Mouse (Mus musculus) kidney, embryonic 14.5 days (tissue): ENCODE measurements around the gene Aif1. TPM values are rescaled to one million over a fixed set of nuclear protein-coding genes. Genes with fewer than 3 reads are reported as not detected.

Source experiments
- ATAC-seq: fragments of 200-750 bp; cut with Nextera tagmentation; 2 replicates; pipeline ENCODE4 v1.8.0; 2017; ENCODE audit warnings: moderate number of reproducible peaks, mild to moderate bottlenecking, moderate TSS enrichment, moderate library complexity; ENCODE audit not compliant: low FRiP score, low TSS enrichment
- H3K27ac ChIP-seq: fragments of 300-500 bp; sonication (generic); 2 replicates; pipeline ENCODE4 v1.5.1; 2014; ENCODE audit warnings: low read depth, mild to moderate bottlenecking, low read length, moderate library complexity, mixed read lengths
- H3K27me3 ChIP-seq: fragments of 300-500 bp; sonication (generic); 2 replicates; pipeline ENCODE4 v1.6.1; 2014; ENCODE audit warnings: mild to moderate bottlenecking, low read length; ENCODE audit not compliant: control insufficient read depth, insufficient read depth
- H3K36me3 ChIP-seq: fragments of 300-500 bp; sonication (generic); 2 replicates; pipeline ENCODE4 v1.6.1; 2014; ENCODE audit warnings: low read length, mixed read lengths; ENCODE audit not compliant: control insufficient read depth, insufficient read depth
- H3K4me1 ChIP-seq: fragments of 300-500 bp; sonication (generic); 2 replicates; pipeline ENCODE4 v1.6.1; 2014; ENCODE audit warnings: low read length, mixed read lengths; ENCODE audit not compliant: control insufficient read depth, insufficient read depth
- H3K4me2 ChIP-seq: fragments of 300-500 bp; sonication (generic); replicated peaks from 2 replicates; pipeline ENCODE4 v1.6.1; 2014; ENCODE audit warnings: low read depth, mild to moderate bottlenecking, low read length
- H3K4me3 ChIP-seq: fragments of 300-500 bp; sonication (generic); 2 replicates; pipeline ENCODE4 v1.5.1; 2014; ENCODE audit warnings: mild to moderate bottlenecking, low read length
- H3K9ac ChIP-seq: fragments of 300-500 bp; sonication (generic); 2 replicates; pipeline ENCODE4 v1.6.1; 2014; ENCODE audit warnings: low read depth, mild to moderate bottlenecking, low read length, moderate library complexity
- H3K9me3 ChIP-seq: fragments of 300-500 bp; sonication (generic); 2 replicates; pipeline ENCODE4 v1.6.1; 2016; ENCODE audit warnings: low read length; ENCODE audit not compliant: control insufficient read depth
- WGBS: fragments of 180-500 bp; shearing (Covaris S2); extraction: QIAGEN DNeasy Blood & Tissue Kit; methylation state at CpG from one replicate; pipeline ENCODE4 v1.1.7; 2014; 5-methylcytosine and 5-hydroxymethylcytosine counted together
- polyA plus RNA-seq: library from polyadenylated mRNA; unstranded; fragments of >200 nt; fragmentation: Nextera tagmentation; extraction: Ambion mirVana; gene quantifications from 2 replicates; pipeline ENCODE4 v1.2.1, GENCODE M21; 2014

Gene Aif1
- polyA plus RNA-seq, 1 experiment from 2014 or later = 10.9 TPM

- H3K4me2 ChIP-seq = no peak overlapping the region
- no peak overlapping the region for H3K27ac ChIP-seq
- no peaks in the 10 kb centered on the region for H3K36me3 ChIP-seq
- no peak overlapping the region for H3K9ac ChIP-seq
- peaks cover 14% of the 10 kb centered on the region; the same call in 1 of the 2 replicates for H3K4me1 ChIP-seq
- no peaks in the 10 kb centered on the region for H3K9me3 ChIP-seq
- 76% methylated on average over 4 of the region's 4 CpGs for WGBS
- H3K4me3 ChIP-seq = no peak overlapping the region
- no peak for ATAC-seq
- H3K27me3 ChIP-seq = peaks cover 9% of the 10 kb centered on the region
Observed at GRCm38 (mm10) chr17:35190096-35190495, 14.2 kb upstream of the Aif1 start.

GRCm38 (mm10) chr17:35189186-35189585 is 13.3 kb upstream of the Aif1 start:
- Histone ChIP-seq H3K36me3 (no peaks in the 10 kb centered on the region), H3K9ac (no peak overlapping the region), H3K4me1 (peaks cover 13% of the 10 kb centered on the region; the same call in 1 of the 2 replicates), H3K9me3 (no peaks in the 10 kb centered on the region), H3K4me2 (no peak overlapping the region), H3K27me3 (peaks cover 1% of the 10 kb centered on the region; the same call in 1 of the 2 replicates), H3K4me3 (no peak overlapping the region), H3K27ac (no peak overlapping the region)
- WGBS = 67% methylated on average over 1 of the region's 1 CpGs
- no peak for ATAC-seq

DNA sequence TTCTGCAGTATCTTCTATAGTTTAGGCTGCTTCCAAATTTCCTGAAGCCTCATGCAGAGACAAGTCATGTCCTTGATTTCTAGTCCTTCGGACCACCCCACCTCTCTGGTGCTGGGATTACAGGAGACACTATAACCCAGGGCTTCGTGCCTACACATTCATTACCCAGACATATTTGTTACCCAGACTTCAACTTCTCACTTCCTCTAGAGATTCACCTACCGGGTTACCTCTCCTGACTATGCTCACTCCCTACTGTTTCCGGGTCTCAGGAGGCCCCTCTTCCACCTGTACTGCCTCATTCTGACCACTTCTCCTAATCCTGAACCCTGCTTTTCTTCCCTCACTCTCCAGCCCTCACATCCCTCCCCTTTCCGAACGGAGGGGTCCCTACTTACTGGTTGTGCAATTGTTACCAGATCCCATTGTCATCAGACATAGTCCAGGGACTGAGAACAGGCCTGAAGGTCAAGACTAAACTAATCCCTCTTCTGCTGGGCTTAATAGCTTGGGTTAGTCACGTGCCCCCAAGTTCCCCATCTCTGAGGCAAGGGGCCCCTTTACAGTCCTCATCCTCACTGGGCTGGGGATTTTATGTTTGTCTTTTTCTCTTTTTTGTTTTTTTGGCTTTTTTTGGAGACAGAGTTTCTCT is 12.2 kb upstream of the Aif1 start, which contains the start of gene Lst1:
Lst1 (minus strand) TSS at position 481 of the 652 bp plus-strand sequence.
- H3K4me1 ChIP-seq = peaks cover 9% of the 10 kb centered on the region; the same call in 1 of the 2 replicates
- no peaks in the 10 kb centered on the region for H3K27me3 ChIP-seq
- H3K4me3 ChIP-seq = no peak within 1 kb of the TSS
- H3K9me3 ChIP-seq = no peaks in the 10 kb centered on the region
- H3K4me2 ChIP-seq = no peak within 1 kb of the TSS
- H3K36me3 ChIP-seq = no peaks in the 10 kb centered on the region
- H3K27ac ChIP-seq = no peak within 1 kb of the TSS
- 75% methylated on average over 7 of the region's 7 CpGs for WGBS
- ATAC-seq = no peak
- no peak within 1 kb of the TSS for H3K9ac ChIP-seq

DNA sequence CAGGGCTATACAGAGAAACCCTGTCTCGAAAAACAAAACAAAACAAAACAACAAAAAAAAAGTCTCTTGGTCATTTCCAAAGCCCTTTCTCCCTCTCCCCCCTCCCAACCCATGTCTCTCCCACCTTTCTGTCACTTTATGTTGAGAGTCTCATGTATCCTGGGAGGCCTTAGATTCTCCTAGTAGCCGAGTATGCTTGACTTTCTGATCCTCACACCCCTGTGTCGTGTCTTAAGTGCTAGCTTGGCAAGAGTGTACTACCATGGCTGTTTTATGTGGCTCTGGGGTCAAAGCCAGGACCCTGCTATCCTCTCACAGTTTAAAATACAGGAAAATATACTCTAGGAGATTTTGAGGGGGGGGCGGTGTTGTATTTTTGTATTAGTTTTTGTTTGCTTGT is 11.5 kb upstream of the Aif1 start:
- no peak for ATAC-seq
- Histone ChIP-seq H3K4me1 (peaks cover 9% of the 10 kb centered on the region; the same call in 1 of the 2 replicates), H3K9ac (no peak overlapping the region), H3K36me3 (no peaks in the 10 kb centered on the region), H3K27ac (no peak overlapping the region), H3K27me3 (no peaks in the 10 kb centered on the region), H3K9me3 (no peaks in the 10 kb centered on the region), H3K4me3 (no peak overlapping the region), H3K4me2 (no peak overlapping the region)
- WGBS = 58% methylated on average over 4 of the region's 4 CpGs

DNA sequence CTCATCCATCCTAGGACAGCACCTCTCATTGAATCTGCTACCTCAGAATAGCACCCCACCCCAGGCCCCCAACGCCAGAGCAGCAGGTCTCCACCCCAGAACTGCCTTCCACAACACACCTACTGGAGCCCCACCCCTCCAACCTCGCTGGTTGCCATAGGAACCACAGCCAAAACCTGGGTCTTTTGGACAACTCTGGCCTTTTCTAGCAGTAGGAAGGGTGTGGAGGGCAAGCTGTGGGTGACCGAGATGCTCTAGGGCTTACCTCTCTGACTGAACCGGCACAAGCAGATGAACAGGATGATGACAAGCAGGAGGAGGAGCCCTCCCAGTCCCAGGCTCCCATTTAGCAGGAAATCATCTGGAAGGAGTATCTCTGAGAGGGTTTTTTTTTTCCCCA is 10.8 kb upstream of the Aif1 start:
- H3K4me1 ChIP-seq = peaks cover 9% of the 10 kb centered on the region; the same call in 1 of the 2 replicates
- WGBS = 2% methylated on average over 4 of the region's 4 CpGs
- peak; percentile 33 for ATAC-seq
- H3K9me3 ChIP-seq = no peaks in the 10 kb centered on the region
- no peaks in the 10 kb centered on the region for H3K36me3 ChIP-seq
- peak overlapping the region; percentile 55 for H3K4me2 ChIP-seq
- no peak overlapping the region for H3K9ac ChIP-seq
- peak overlapping the region; percentile 37 for H3K4me3 ChIP-seq
- H3K27me3 ChIP-seq = no peaks in the 10 kb centered on the region
- peak overlapping the region; percentile 57; the same call in 1 of the 2 replicates for H3K27ac ChIP-seq

GRCm38 (mm10) chr17:35185639-35186611 is 10.1 kb upstream of the Aif1 start:
- H3K4me3 ChIP-seq = peak overlapping the region; percentile 37
- no peaks in the 10 kb centered on the region for H3K36me3 ChIP-seq
- WGBS = 3% methylated on average over 17 of the region's 18 CpGs
- H3K9ac ChIP-seq = peak overlapping the region; percentile 14; the same call in 1 of the 2 replicates
- peak; percentile 60; the same call in 1 of the 2 replicates for ATAC-seq
- H3K27ac ChIP-seq = peak overlapping the region; percentile 57
- H3K27me3 ChIP-seq = no peaks in the 10 kb centered on the region
- peaks cover 9% of the 10 kb centered on the region; the same call in 1 of the 2 replicates for H3K4me1 ChIP-seq
- peak overlapping the region; percentile 55 for H3K4me2 ChIP-seq
- H3K9me3 ChIP-seq = no peaks in the 10 kb centered on the region

DNA sequence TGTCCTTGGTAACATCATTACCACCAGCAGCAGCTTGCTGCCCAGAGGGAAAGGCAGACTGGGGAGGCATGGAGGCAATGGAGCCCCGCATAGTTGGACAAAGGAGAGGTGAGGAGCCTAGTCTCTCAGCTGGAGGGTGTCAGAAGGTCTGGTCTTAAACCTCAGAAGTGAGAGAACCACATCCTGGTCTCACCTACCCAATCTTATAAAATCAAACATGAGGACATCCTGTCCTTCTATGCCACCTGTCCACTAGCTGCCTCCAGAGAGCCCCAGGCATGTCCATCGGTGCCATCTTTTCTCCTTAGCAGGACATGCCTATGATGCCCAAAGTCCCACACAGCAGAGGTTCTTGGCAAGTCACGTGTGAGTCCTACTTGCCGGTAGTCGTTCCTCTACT is 4.2 kb upstream of the Aif1 start:
- H3K27me3 ChIP-seq = no peaks in the 10 kb centered on the region
- H3K27ac ChIP-seq = no peak overlapping the region
- no peaks in the 10 kb centered on the region for H3K9me3 ChIP-seq
- H3K4me1 ChIP-seq = no peaks in the 10 kb centered on the region
- ATAC-seq = no peak
- no peaks in the 10 kb centered on the region for H3K36me3 ChIP-seq
- no peak overlapping the region for H3K4me3 ChIP-seq
- WGBS = 88% methylated on average over 5 of the region's 5 CpGs
- H3K9ac ChIP-seq = no peak overlapping the region
- H3K4me2 ChIP-seq = no peak overlapping the region

DNA sequence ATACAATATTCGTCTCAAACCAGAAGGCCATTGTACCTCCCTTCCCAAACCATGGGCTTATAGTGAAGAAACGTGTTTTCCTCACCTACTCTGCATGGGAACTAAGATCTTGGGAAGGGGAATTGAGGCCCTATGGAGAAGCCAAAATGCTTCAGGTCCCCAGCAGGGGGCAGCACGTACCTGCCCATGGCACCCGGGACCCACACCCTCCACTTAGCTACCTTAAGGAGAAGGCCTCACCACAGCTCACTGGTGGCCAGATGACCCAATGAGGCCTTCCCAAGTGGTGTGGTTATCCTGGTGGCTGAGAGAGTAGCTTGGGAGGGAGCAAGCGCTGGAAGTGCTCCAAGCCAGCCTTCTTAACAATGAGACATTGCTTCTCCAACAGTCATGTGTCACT is 2.7 kb upstream of the Aif1 start:
- 19% methylated on average over 5 of the region's 5 CpGs for WGBS
- H3K9ac ChIP-seq = no peak overlapping the region
- H3K4me1 ChIP-seq = no peaks in the 10 kb centered on the region
- no peak overlapping the region for H3K4me2 ChIP-seq
- ATAC-seq = peak; percentile 82
- no peaks in the 10 kb centered on the region for H3K27me3 ChIP-seq
- H3K27ac ChIP-seq = no peak overlapping the region
- no peaks in the 10 kb centered on the region for H3K9me3 ChIP-seq
- no peak overlapping the region for H3K4me3 ChIP-seq
- no peaks in the 10 kb centered on the region for H3K36me3 ChIP-seq
